Mouse (Mus musculus): ENCODE results near the gene Cyp11a1. TPM values are rescaled to one million over a fixed set of nuclear protein-coding genes. Genes with fewer than 3 reads are reported as not detected.

The Cyp11a1 gene
- polyA plus RNA-seq, 1 experiment from 2014 or later: 7.0 TPM

GRCm38 (mm10) chr9:58038500-58039168 is 32.4 kb downstream of the Cyp11a1 start:
- WGBS: 27% methylated on average over 19 of the region's 19 CpGs
- Histone ChIP-seq H3K4me1 (ENCODE audit: control insufficient read depth, insufficient read depth, low read length) (peaks cover 8% of the 10 kb centered on the region; the same call in 1 of the 2 replicates), H3K27ac (replicated peaks; ENCODE audit: low read depth, low read length) (no peak overlapping the region), H3K9ac (ENCODE audit: low read depth, low read length) (no peak overlapping the region), H3K36me3 (ENCODE audit: control insufficient read depth, insufficient read depth, low read length) (no peaks in the 10 kb centered on the region), H3K4me3 (ENCODE audit: low read depth, low read length) (no peak overlapping the region), H3K4me2 (ENCODE audit: low read depth, low read length) (no peak overlapping the region), H3K9me3 (ENCODE audit: control insufficient read depth, low read length) (no peaks in the 10 kb centered on the region), H3K27me3 (replicated peaks; ENCODE audit: control insufficient read depth, insufficient read depth, low read length) (no peaks in the 10 kb centered on the region)
- peak; percentile 83 for ATAC-seq (ENCODE audit: low read depth)
- DNase-seq (ENCODE audit: low spot score): peak; percentile 90

GRCm38 (mm10) chr9:58040977-58041376 is 34.8 kb downstream of the Cyp11a1 start:
- Histone ChIP-seq H3K4me3 (ENCODE audit: low read depth, low read length) (no peak overlapping the region), H3K9ac (ENCODE audit: low read depth, low read length) (no peak overlapping the region), H3K4me2 (ENCODE audit: low read depth, low read length) (no peak overlapping the region), H3K9me3 (ENCODE audit: control insufficient read depth, low read length) (no peaks in the 10 kb centered on the region), H3K27me3 (replicated peaks; ENCODE audit: control insufficient read depth, insufficient read depth, low read length) (no peaks in the 10 kb centered on the region), H3K4me1 (ENCODE audit: control insufficient read depth, insufficient read depth, low read length) (peaks cover 8% of the 10 kb centered on the region; the same call in 1 of the 2 replicates), H3K36me3 (ENCODE audit: control insufficient read depth, insufficient read depth, low read length) (no peaks in the 10 kb centered on the region), H3K27ac (replicated peaks; ENCODE audit: low read depth, low read length) (no peak overlapping the region)
- DNase-seq (ENCODE audit: low spot score): no peak
- 28% methylated on average over 4 of the region's 4 CpGs for WGBS
- ATAC-seq (ENCODE audit: low read depth): no peak

GRCm38 (mm10) chr9:58042391-58042790 is 36.2 kb downstream of the Cyp11a1 start:
- Histone ChIP-seq H3K4me3 (ENCODE audit: low read depth, low read length) (no peak overlapping the region), H3K9me3 (ENCODE audit: control insufficient read depth, low read length) (no peaks in the 10 kb centered on the region), H3K27me3 (replicated peaks; ENCODE audit: control insufficient read depth, insufficient read depth, low read length) (no peaks in the 10 kb centered on the region), H3K4me2 (ENCODE audit: low read depth, low read length) (no peak overlapping the region), H3K9ac (ENCODE audit: low read depth, low read length) (no peak overlapping the region), H3K4me1 (ENCODE audit: control insufficient read depth, insufficient read depth, low read length) (peaks cover 8% of the 10 kb centered on the region; the same call in 1 of the 2 replicates), H3K27ac (replicated peaks; ENCODE audit: low read depth, low read length) (no peak overlapping the region), H3K36me3 (ENCODE audit: control insufficient read depth, insufficient read depth, low read length) (no peaks in the 10 kb centered on the region)
- 29% methylated on average over 10 of the region's 10 CpGs for WGBS
- DNase-seq (ENCODE audit: low spot score): no peak
- no peak for ATAC-seq (ENCODE audit: low read depth)

- H3K4me1 ChIP-seq (ENCODE audit: control insufficient read depth, insufficient read depth, low read length): peaks cover 8% of the 10 kb centered on the region; the same call in 1 of the 2 replicates
Observed at GRCm38 (mm10) chr9:58043496-58044017, 37.3 kb downstream of the Cyp11a1 start.

GRCm38 (mm10) chr9:58044828-58045227 is 38.6 kb downstream of the Cyp11a1 start:
- H3K9me3 ChIP-seq (ENCODE audit: control insufficient read depth, low read length): no peaks in the 10 kb centered on the region
- no peaks in the 10 kb centered on the region for H3K36me3 ChIP-seq (ENCODE audit: control insufficient read depth, insufficient read depth, low read length)
- no peak for DNase-seq (ENCODE audit: low spot score)
- H3K27ac ChIP-seq (replicated peaks; ENCODE audit: low read depth, low read length): no peak overlapping the region
- 0 out of 2 replicates have a peak, but pooled peaks have one; percentile 48 for ATAC-seq (ENCODE audit: low read depth)
- 32% methylated on average over 10 of the region's 10 CpGs for WGBS
- no peak overlapping the region for H3K9ac ChIP-seq (ENCODE audit: low read depth, low read length)
- H3K4me1 ChIP-seq (ENCODE audit: control insufficient read depth, insufficient read depth, low read length): peaks cover 8% of the 10 kb centered on the region; the same call in 1 of the 2 replicates
- H3K4me3 ChIP-seq (ENCODE audit: low read depth, low read length): no peak overlapping the region
- H3K27me3 ChIP-seq (replicated peaks; ENCODE audit: control insufficient read depth, insufficient read depth, low read length): no peaks in the 10 kb centered on the region
- no peak overlapping the region for H3K4me2 ChIP-seq (ENCODE audit: low read depth, low read length)

More at GRCm38 (mm10) chr9:58043496-58044017, 37.3 kb downstream of the Cyp11a1 start:
- no peaks in the 10 kb centered on the region for H3K9me3 ChIP-seq (ENCODE audit: control insufficient read depth, low read length)
- H3K9ac ChIP-seq (ENCODE audit: low read depth, low read length): no peak overlapping the region
- H3K4me3 ChIP-seq (ENCODE audit: low read depth, low read length): no peak overlapping the region
- no peak overlapping the region for H3K4me2 ChIP-seq (ENCODE audit: low read depth, low read length)
- no peak for DNase-seq (ENCODE audit: low spot score)
- H3K27me3 ChIP-seq (replicated peaks; ENCODE audit: control insufficient read depth, insufficient read depth, low read length): no peaks in the 10 kb centered on the region
- no peak for ATAC-seq (ENCODE audit: low read depth)
- no peak overlapping the region for H3K27ac ChIP-seq (replicated peaks; ENCODE audit: low read depth, low read length)
- no peaks in the 10 kb centered on the region for H3K36me3 ChIP-seq (ENCODE audit: control insufficient read depth, insufficient read depth, low read length)
- 84% methylated on average over 10 of the region's 10 CpGs for WGBS

GRCm38 (mm10) chr9:58045646-58046045 is 39.4 kb downstream of the Cyp11a1 start:
- DNase-seq (ENCODE audit: low spot score) (peak; percentile 42), ATAC-seq (ENCODE audit: low read depth) (no peak)
- no peak overlapping the region for H3K27ac ChIP-seq (replicated peaks; ENCODE audit: low read depth, low read length)
- H3K4me3 ChIP-seq (ENCODE audit: low read depth, low read length): no peak overlapping the region
- WGBS: 31% methylated on average over 4 of the region's 4 CpGs
- peaks cover 8% of the 10 kb centered on the region; the same call in 1 of the 2 replicates for H3K4me1 ChIP-seq (ENCODE audit: control insufficient read depth, insufficient read depth, low read length)
- H3K36me3 ChIP-seq (ENCODE audit: control insufficient read depth, insufficient read depth, low read length): no peaks in the 10 kb centered on the region
- H3K4me2 ChIP-seq (ENCODE audit: low read depth, low read length): no peak overlapping the region
- no peaks in the 10 kb centered on the region for H3K9me3 ChIP-seq (ENCODE audit: control insufficient read depth, low read length)
- no peak overlapping the region for H3K9ac ChIP-seq (ENCODE audit: low read depth, low read length)
- no peaks in the 10 kb centered on the region; the same call in 1 of the 2 replicates for H3K27me3 ChIP-seq (replicated peaks; ENCODE audit: control insufficient read depth, insufficient read depth, low read length)

GRCm38 (mm10) chr9:58047061-58047460 is 40.9 kb downstream of the Cyp11a1 start:
- 78% methylated on average over 10 of the region's 10 CpGs for WGBS

GRCm38 (mm10) chr9:58048621-58049020 is 42.4 kb downstream of the Cyp11a1 start:
- Histone ChIP-seq H3K9me3 (ENCODE audit: control insufficient read depth, low read length) (no peaks in the 10 kb centered on the region), H3K27ac (replicated peaks; ENCODE audit: low read depth, low read length) (no peak overlapping the region), H3K36me3 (ENCODE audit: control insufficient read depth, insufficient read depth, low read length) (no peaks in the 10 kb centered on the region), H3K27me3 (replicated peaks; ENCODE audit: control insufficient read depth, insufficient read depth, low read length) (no peaks in the 10 kb centered on the region; the same call in 1 of the 2 replicates), H3K4me2 (ENCODE audit: low read depth, low read length) (no peak overlapping the region), H3K9ac (ENCODE audit: low read depth, low read length) (no peak overlapping the region), H3K4me1 (ENCODE audit: control insufficient read depth, insufficient read depth, low read length) (no peaks in the 10 kb centered on the region; the same call in 1 of the 2 replicates), H3K4me3 (ENCODE audit: low read depth, low read length) (no peak overlapping the region)
- WGBS: 12% methylated on average over 6 of the region's 6 CpGs
- no peak for ATAC-seq (ENCODE audit: low read depth)
- no peak for DNase-seq (ENCODE audit: low spot score)

More at GRCm38 (mm10) chr9:58047061-58047460, 40.9 kb downstream of the Cyp11a1 start:
- no peaks in the 10 kb centered on the region for H3K36me3 ChIP-seq (ENCODE audit: control insufficient read depth, insufficient read depth, low read length)
- ATAC-seq (ENCODE audit: low read depth): no peak
- no peak overlapping the region for H3K27ac ChIP-seq (replicated peaks; ENCODE audit: low read depth, low read length)
- no peak overlapping the region for H3K4me3 ChIP-seq (ENCODE audit: low read depth, low read length)
- no peaks in the 10 kb centered on the region for H3K9me3 ChIP-seq (ENCODE audit: control insufficient read depth, low read length)
- peaks cover 8% of the 10 kb centered on the region; the same call in 1 of the 2 replicates for H3K4me1 ChIP-seq (ENCODE audit: control insufficient read depth, insufficient read depth, low read length)
- H3K9ac ChIP-seq (ENCODE audit: low read depth, low read length): no peak overlapping the region
- no peak for DNase-seq (ENCODE audit: low spot score)
- H3K27me3 ChIP-seq (replicated peaks; ENCODE audit: control insufficient read depth, insufficient read depth, low read length): no peaks in the 10 kb centered on the region; the same call in 1 of the 2 replicates
- no peak overlapping the region for H3K4me2 ChIP-seq (ENCODE audit: low read depth, low read length)

Data from embryonic facial prominence, embryonic 14.5 days (tissue).